Mouse (Mus musculus) adrenal gland (tissue): ENCODE data around the gene Slc5a3.

Source experiments
- intact Hi-C: fragments of 180-260 bp; cut with DNase I; formaldehyde crosslinking; loops from one replicate; pipeline ENCODE4 v1.15.1; 2025

Slc5a3 gene

GRCm38 (mm10) chr16:92117337-92118209 lies 59.5 kb downstream of the Slc5a3 start:
- intact Hi-C loops: no loop called here

- intact Hi-C loops: no loop called here
Observed at GRCm38 (mm10) chr16:92119013-92119515, 60.9 kb downstream of the Slc5a3 start.

- intact Hi-C loops: no loop called here
Observed at GRCm38 (mm10) chr16:92120899-92121531, 62.9 kb downstream of the Slc5a3 start.

GRCm38 (mm10) chr16:92127226-92127625 lies 69.1 kb downstream of the Slc5a3 start:
- intact Hi-C loops: no loop called here

- intact Hi-C loops: no loop called here
Observed at GRCm38 (mm10) chr16:92127666-92128065, 69.5 kb downstream of the Slc5a3 start.

- intact Hi-C loops: no loop called here
Observed at GRCm38 (mm10) chr16:92129843-92130242, 71.7 kb downstream of the Slc5a3 start.

GRCm38 (mm10) chr16:92132511-92132910 lies 74.4 kb downstream of the Slc5a3 start:
- intact Hi-C loops: no loop called here

- intact Hi-C loops: no loop called here
Observed at GRCm38 (mm10) chr16:92134148-92134764, 76.1 kb downstream of the Slc5a3 start.

GRCm38 (mm10) chr16:92136275-92136674 lies 78.2 kb downstream of the Slc5a3 start:
- intact Hi-C loops: no loop called here
